Mouse (Mus musculus) myocyte (in vitro differentiated cells): ENCODE measurements around the gene Rdh5. TPM values are rescaled to one million over a fixed set of nuclear protein-coding genes. Genes with fewer than 3 reads are reported as not detected.

Experiments
- H3K27me3 ChIP-seq: one replicate; pipeline ENCODE4 v1.6.1; 2011; ENCODE audit not compliant: control insufficient read depth, insufficient read depth, insufficient read length
- H3K36me3 ChIP-seq: one replicate; pipeline ENCODE4 v1.6.1; 2011; ENCODE audit not compliant: control insufficient read depth, insufficient read depth
- H3K4me2 ChIP-seq: one replicate; pipeline ENCODE4 v1.6.1; 2011; ENCODE audit warnings: low read depth, control low read depth
- H3K4me3 ChIP-seq: one replicate; pipeline ENCODE4 v1.5.1; 2011; ENCODE audit warnings: mild to moderate bottlenecking, control low read depth, moderate library complexity
- H3K79me2 ChIP-seq: one replicate; pipeline ENCODE4 v1.6.1; 2011; ENCODE audit not compliant: control insufficient read depth, insufficient read depth
- H3ac ChIP-seq: one replicate; pipeline ENCODE4 v1.6.1; 2011; ENCODE audit not compliant: control insufficient read depth, insufficient read length
- CEBPB ChIP-seq: IDR thresholded peaks from 2 replicates; pipeline ENCODE4 v1.6.1; 2011; ENCODE audit warnings: mild to moderate bottlenecking, moderate library complexity; ENCODE audit not compliant: poor library complexity, insufficient read depth, severe bottlenecking
- E2F4 ChIP-seq: IDR thresholded peaks from one replicate; pipeline ENCODE4 v1.6.1; 2011; ENCODE audit warnings: mild to moderate bottlenecking, control low read depth, moderate library complexity; ENCODE audit not compliant: insufficient read depth
- MAX ChIP-seq: IDR thresholded peaks from one replicate; pipeline ENCODE4 v1.6.1; 2011; ENCODE audit warnings: low read depth, mild to moderate bottlenecking, control low read depth
- MYOD1 ChIP-seq, 3 experiments: IDR thresholded peaks; one replicate each; pipeline ENCODE4 v1.6.1; 2011; ENCODE audit warnings: control low read depth in 2 of 3, low read depth in 2 of 3, mild to moderate bottlenecking in 2 of 3, moderate library complexity in 1 of 3; ENCODE audit not compliant: insufficient read length in 2 of 3, control insufficient read depth in 1 of 3
- MYOG ChIP-seq, 3 experiments: IDR thresholded peaks; one replicate each; pipeline ENCODE4 v1.6.1; 2011; ENCODE audit warnings: control low read depth in 2 of 3, low read depth in 2 of 3, mild to moderate bottlenecking in 2 of 3; ENCODE audit not compliant: insufficient read length in 2 of 3, control insufficient read depth in 1 of 3, insufficient read depth in 1 of 3
- POLR2A ChIP-seq: IDR thresholded peaks from one replicate; pipeline ENCODE4 v1.6.1; 2011; ENCODE audit warnings: low read depth, mild to moderate bottlenecking, control low read depth, moderate library complexity; ENCODE audit not compliant: insufficient read length
- POLR2AphosphoS2 ChIP-seq: IDR thresholded peaks from one replicate; pipeline ENCODE4 v1.6.1; 2011; ENCODE audit warnings: low read depth, control low read depth; ENCODE audit not compliant: insufficient read length
- REST ChIP-seq: IDR thresholded peaks from one replicate; pipeline ENCODE4 v1.6.1; 2011; ENCODE audit warnings: mild to moderate bottlenecking, control low read depth, moderate library complexity; ENCODE audit not compliant: insufficient read depth, insufficient read length
- SRF ChIP-seq: IDR thresholded peaks from one replicate; pipeline ENCODE4 v1.6.1; 2011; ENCODE audit warnings: low read depth; ENCODE audit not compliant: control insufficient read depth, insufficient read length
- TCF12 ChIP-seq: IDR thresholded peaks from one replicate; pipeline ENCODE4 v1.6.1; 2011; ENCODE audit warnings: mild to moderate bottlenecking, control low read depth; ENCODE audit not compliant: poor library complexity, insufficient read depth, severe bottlenecking
- TCF3 ChIP-seq: IDR thresholded peaks from one replicate; pipeline ENCODE4 v1.6.1; 2011; ENCODE audit warnings: low read depth, control low read depth; ENCODE audit not compliant: insufficient read length
- USF1 ChIP-seq: IDR thresholded peaks from one replicate; pipeline ENCODE4 v1.6.1; 2011; ENCODE audit warnings: low read depth, mild to moderate bottlenecking, control low read depth, moderate library complexity
- polyA plus RNA-seq: library from polyadenylated mRNA; unstranded; fragments of >200 nt; fragmentation: generic; extraction: Trizol; gene quantifications from one replicate; pipeline ENCODE4 v1.2.1, GENCODE M21; 2012; ENCODE audit warnings: missing spikeins

The Rdh5 gene
- polyA plus RNA-seq, 1 experiment, result 63.3 TPM

- peaks cover 61% of the 10 kb centered on the region for H3K36me3 ChIP-seq
- no peak overlapping the region for H3ac ChIP-seq
- H3K4me3 ChIP-seq, result peak overlapping the region; percentile 96
- TF ChIP-seq POLR2A, result peak; percentile 71
- peak; percentile 97 for TF ChIP-seq POLR2AphosphoS2
- no peak for TF ChIP-seq SRF
- no peak for TF ChIP-seq MAX
- H3K79me2 ChIP-seq, result peaks cover 63% of the 10 kb centered on the region
- peak overlapping the region; percentile 93 for H3K4me2 ChIP-seq
- no peaks in the 10 kb centered on the region for H3K27me3 ChIP-seq
These were observed 9.0 kb downstream of the Rdh5 start for GRCm38 (mm10) chr10:128913696-128914095.

- peak overlapping the region; percentile 93 for H3K4me2 ChIP-seq
- peak overlapping the region; percentile 96 for H3K4me3 ChIP-seq
- H3ac ChIP-seq, result no peak overlapping the region
- no peaks in the 10 kb centered on the region for H3K27me3 ChIP-seq
- H3K36me3 ChIP-seq, result peaks cover 61% of the 10 kb centered on the region
- TF ChIP-seq POLR2A (no peak), MYOG (IDR thresholded peaks at IDR 0.05; ENCODE audit: control insufficient read depth in 1 of 3, insufficient read depth in 1 of 3, insufficient read length in 2 of 3, low read depth in 2 of 3) (no peak), USF1 (no peak), SRF (no peak), MYOD1 (IDR thresholded peaks at IDR 0.05; ENCODE audit: control insufficient read depth in 1 of 3, insufficient read length in 2 of 3, low read depth in 2 of 3) (no peak), POLR2AphosphoS2 (no peak), REST (no peak), TCF3 (no peak), MAX (no peak), E2F4 (no peak), CEBPB (no peak), TCF12 (no peak)
- peaks cover 64% of the 10 kb centered on the region for H3K79me2 ChIP-seq
These were observed 9.5 kb downstream of the Rdh5 start for GRCm38 (mm10) chr10:128913219-128913618.

- TF ChIP-seq E2F4 (no peak), POLR2AphosphoS2 (peak; percentile 80)
- Histone ChIP-seq H3K4me2 (peak overlapping the region; percentile 93), H3K79me2 (peaks cover 64% of the 10 kb centered on the region), H3ac (no peak overlapping the region), H3K4me3 (peak overlapping the region; percentile 96), H3K36me3 (peaks cover 61% of the 10 kb centered on the region), H3K27me3 (no peaks in the 10 kb centered on the region)
These were observed 9.9 kb downstream of the Rdh5 start for GRCm38 (mm10) chr10:128912791-128913190.

- Histone ChIP-seq H3K79me2 (peaks cover 64% of the 10 kb centered on the region), H3K4me3 (peak overlapping the region; percentile 96), H3K4me2 (peak overlapping the region; percentile 93), H3ac (no peak overlapping the region), H3K36me3 (peaks cover 57% of the 10 kb centered on the region), H3K27me3 (no peaks in the 10 kb centered on the region)
- TF ChIP-seq POLR2AphosphoS2, result peak; percentile 71
- TF ChIP-seq POLR2A, result no peak
These were observed 10.4 kb downstream of the Rdh5 start for GRCm38 (mm10) chr10:128912268-128912667.

- Histone ChIP-seq H3K79me2 (peaks cover 64% of the 10 kb centered on the region), H3K27me3 (no peaks in the 10 kb centered on the region), H3K36me3 (peaks cover 48% of the 10 kb centered on the region), H3K4me2 (peak overlapping the region; percentile 93), H3K4me3 (peak overlapping the region; percentile 96), H3ac (peak overlapping the region; percentile 90)
- no peak for TF ChIP-seq MYOD1 (IDR thresholded peaks at IDR 0.05; ENCODE audit: control insufficient read depth in 1 of 3, insufficient read length in 2 of 3, low read depth in 2 of 3)
- TF ChIP-seq TCF12, result no peak
- TF ChIP-seq MYOG (IDR thresholded peaks at IDR 0.05; ENCODE audit: control insufficient read depth in 1 of 3, insufficient read depth in 1 of 3, insufficient read length in 2 of 3, low read depth in 2 of 3), result no peak
- no peak for TF ChIP-seq POLR2A
- no peak for TF ChIP-seq TCF3
- TF ChIP-seq MAX, result no peak
- no peak for TF ChIP-seq SRF
- no peak for TF ChIP-seq POLR2AphosphoS2
- no peak for TF ChIP-seq CEBPB
- TF ChIP-seq REST, result no peak
- no peak for TF ChIP-seq E2F4
- TF ChIP-seq USF1, result no peak
These were observed 11.3 kb downstream of the Rdh5 start for GRCm38 (mm10) chr10:128911430-128911829.
